Mouse (Mus musculus) limb, embryonic 10.5 days (tissue): ENCODE measurements around the gene Plppr3. TPM values are rescaled to one million over a fixed set of nuclear protein-coding genes. Genes with fewer than 3 reads are reported as not detected.

ENCODE experiments used
- DNase-seq: peaks from one replicate; pipeline ENCODE4 v3.0.0-alpha.2; 2017; ENCODE audit warnings: low spot score
- H3K27ac ChIP-seq: fragments of 300-500 bp; sonication (generic); 2 replicates; pipeline ENCODE4 v1.5.1; 2016; ENCODE audit warnings: mild to moderate bottlenecking
- H3K27me3 ChIP-seq: fragments of 300-500 bp; sonication (generic); 2 replicates; pipeline ENCODE4 v1.6.1; 2016; ENCODE audit warnings: low read depth, mild to moderate bottlenecking; ENCODE audit not compliant: poor library complexity, severe bottlenecking
- H3K36me3 ChIP-seq: fragments of 300-500 bp; sonication (generic); 2 replicates; pipeline ENCODE4 v1.6.1; 2016; ENCODE audit warnings: mild to moderate bottlenecking, moderate library complexity
- H3K4me1 ChIP-seq: fragments of 300-500 bp; sonication (generic); 2 replicates; pipeline ENCODE4 v1.6.1; 2016
- H3K4me3 ChIP-seq: fragments of 300-500 bp; sonication (generic); 2 replicates; pipeline ENCODE4 v1.5.1; 2016; ENCODE audit warnings: mild to moderate bottlenecking, moderate library complexity
- H3K9me3 ChIP-seq: fragments of 300-500 bp; sonication (generic); replicated peaks from 2 replicates; pipeline ENCODE4 v1.6.1; 2016; ENCODE audit warnings: mild to moderate bottlenecking
- WGBS: fragments of 180-500 bp; shearing (Covaris S2); methylation state at CpG from one replicate; pipeline ENCODE4 v1.1.7; 2016; 5-methylcytosine and 5-hydroxymethylcytosine counted together
- microRNA-seq: library from miRNA; unstranded; fragments of <30 nt; microRNA quantifications from one replicate; pipeline ENCODE4, GENCODE M21; 2017
- polyA plus RNA-seq: library from polyadenylated mRNA; unstranded; fragments of >200 nt; fragmentation: Nextera tagmentation; extraction: Ambion mirVana; gene quantifications from 2 replicates; pipeline ENCODE4 v1.2.1, GENCODE M21; 2016

The Plppr3 gene
- polyA plus RNA-seq, 1 experiment from 2014 or later = 140 TPM

DNA sequence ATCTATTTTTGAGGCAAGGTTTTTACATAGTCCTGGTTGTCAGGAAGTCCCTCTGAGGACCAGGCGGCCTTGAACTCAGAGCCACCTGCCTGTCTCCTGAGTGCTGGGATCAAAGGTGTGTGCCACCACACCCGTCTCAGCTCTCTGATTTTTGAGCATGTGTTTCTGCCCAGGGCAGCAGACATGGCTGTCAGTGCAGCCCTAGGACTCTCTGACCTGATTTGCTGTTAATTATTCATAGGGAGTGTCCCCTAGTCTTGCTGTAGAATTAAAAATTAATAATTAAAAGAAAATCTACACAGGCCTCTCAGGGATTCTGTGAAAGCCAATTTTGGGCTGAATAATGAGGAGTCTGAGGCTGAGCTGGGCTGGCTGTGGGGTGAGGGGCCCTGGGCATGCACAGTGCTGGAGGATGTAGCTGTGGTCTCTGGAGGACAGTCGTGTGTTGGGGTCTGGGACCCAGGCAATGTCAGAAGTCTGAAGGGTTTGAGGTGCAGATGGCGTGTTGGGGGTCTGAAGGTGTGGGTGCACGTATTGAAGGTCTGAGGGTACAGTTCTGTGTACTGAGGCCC lies 60.1 kb downstream of the Plppr3 start:
- no peak for DNase-seq
- Histone ChIP-seq H3K4me1 (no peaks in the 10 kb centered on the region), H3K9me3 (no peaks in the 10 kb centered on the region), H3K27ac (no peak overlapping the region), H3K4me3 (no peak overlapping the region), H3K36me3 (peaks cover 78% of the 10 kb centered on the region), H3K27me3 (no peaks in the 10 kb centered on the region)
- 86% methylated on average over 5 of the region's 5 CpGs for WGBS

DNA sequence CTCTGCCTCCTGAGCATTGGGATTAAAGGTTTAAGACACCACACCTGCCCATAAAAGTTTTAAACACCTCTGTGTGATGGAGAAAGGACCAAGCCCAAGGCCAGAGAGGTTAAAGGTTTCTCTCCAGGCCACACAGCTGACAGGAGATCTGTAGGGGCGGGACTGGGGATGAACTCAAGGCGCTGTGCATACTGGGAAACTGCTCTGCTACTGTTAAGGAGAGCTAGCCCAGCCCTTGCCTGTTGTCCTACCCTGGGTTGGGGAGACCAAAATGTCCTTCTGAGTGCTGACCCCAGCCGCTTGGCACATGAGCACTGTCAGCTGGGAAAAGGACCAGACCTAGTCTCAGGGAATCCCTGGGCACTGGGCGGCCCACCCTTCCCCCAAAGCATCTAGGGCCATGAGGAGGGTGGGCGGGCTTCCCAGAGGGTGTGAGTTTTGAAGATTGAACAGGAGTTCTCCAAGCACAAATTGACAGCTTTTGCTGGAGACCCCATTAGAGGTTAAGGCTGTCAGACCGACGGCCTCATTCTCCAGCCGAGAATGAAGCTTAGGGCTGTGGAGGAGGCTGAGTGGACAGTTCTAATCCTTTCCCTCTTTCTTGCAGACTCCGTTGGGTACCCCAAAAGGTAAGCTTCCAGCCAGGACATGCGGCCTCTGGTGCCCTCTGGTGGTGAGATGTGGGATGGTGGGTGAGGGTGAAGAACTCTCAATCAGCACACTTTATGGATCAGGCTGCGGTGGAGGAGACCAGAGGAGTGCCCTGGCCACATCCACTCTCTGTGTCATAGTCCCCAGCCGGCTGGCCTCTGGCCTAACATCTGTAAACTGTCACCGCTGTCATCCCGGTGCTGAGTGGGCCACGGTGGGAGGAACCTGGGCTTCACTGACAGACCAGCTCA lies 62.4 kb downstream of the Plppr3 start:
- WGBS = 32% methylated on average over 15 of the region's 15 CpGs
- Histone ChIP-seq H3K27me3 (no peaks in the 10 kb centered on the region), H3K4me3 (no peak overlapping the region), H3K36me3 (peaks cover 80% of the 10 kb centered on the region), H3K27ac (no peak overlapping the region; the same call in 1 of the 2 replicates), H3K4me1 (peaks cover 5% of the 10 kb centered on the region), H3K9me3 (no peaks in the 10 kb centered on the region)
- peak; percentile 92 for DNase-seq

Small RNA genes lying within 50 kb of the gene (microRNA-seq; reads per million reads assigned to microRNA genes)
- gene Mir6910 = 0.88 reads per million

Other genes starting within 250 kb of the Plppr3 start
- 7.8 and 8.6 TPM in 2 replicates for gene Shc2, start 236.7 kb downstream of the Plppr3 start, polyA plus RNA-seq
- gene Odf3l2, start 228.9 kb downstream of the Plppr3 start, polyA plus RNA-seq = not detected in 2 replicates
- gene Madcam1, start 210.1 kb downstream of the Plppr3 start, polyA plus RNA-seq = 3.7 and 6.4 TPM in 2 replicates
- gene Tpgs1, start 205.3 kb downstream of the Plppr3 start, polyA plus RNA-seq = 68.0 and 73.0 TPM in 2 replicates
- gene Cdc34, start 192.4 kb downstream of the Plppr3 start, polyA plus RNA-seq = 209 and 259 TPM in 2 replicates
- gene Gzmm, start 185.6 kb downstream of the Plppr3 start, polyA plus RNA-seq = 0.76 and 0.94 TPM in 2 replicates
- 642 and 664 TPM in 2 replicates for gene Bsg, start 170.1 kb downstream of the Plppr3 start, polyA plus RNA-seq
- 0.04 TPM in 1 of 2 replicates, not detected in the other for gene Hcn2, start 158.0 kb downstream of the Plppr3 start, polyA plus RNA-seq
- gene Polrmt, start 128.1 kb downstream of the Plppr3 start, polyA plus RNA-seq = 58.6 and 61.2 TPM in 2 replicates
- 0.28 and 0.65 TPM in 2 replicates for gene Fgf22, start 119.6 kb downstream of the Plppr3 start, polyA plus RNA-seq
- 141 and 151 TPM in 2 replicates for gene Rnf126, start 107.7 kb downstream of the Plppr3 start, polyA plus RNA-seq
- gene Fstl3, start 97.4 kb downstream of the Plppr3 start, polyA plus RNA-seq = 1.8 and 2.3 TPM in 2 replicates
- gene Prss57, start 83.7 kb downstream of the Plppr3 start, polyA plus RNA-seq = 0.19 TPM in 1 of 2 replicates, not detected in the other
- gene Palm, start 81.1 kb downstream of the Plppr3 start, polyA plus RNA-seq = 121 and 126 TPM in 2 replicates
- gene Misp, start 53.6 kb downstream of the Plppr3 start, polyA plus RNA-seq = 0.60 TPM in 1 of 2 replicates, not detected in the other
- gene Ptbp1, start 20.2 kb downstream of the Plppr3 start, polyA plus RNA-seq = 485 and 494 TPM in 2 replicates
- gene Prtn3, start 158 bp downstream of the Plppr3 start, polyA plus RNA-seq = 9.1 and 15.3 TPM in 2 replicates
- not detected in 2 replicates for gene Elane, start 11.6 kb upstream of the Plppr3 start, polyA plus RNA-seq
- gene Cfd, start 16.2 kb upstream of the Plppr3 start, polyA plus RNA-seq = not detected in 2 replicates
- gene Med16, start 34.3 kb upstream of the Plppr3 start, polyA plus RNA-seq = 63.6 and 67.1 TPM in 2 replicates
- gene Gm26602, start 36.2 kb upstream of the Plppr3 start, polyA plus RNA-seq = not detected in 2 replicates
- 0.31 and 0.49 TPM in 2 replicates for gene Kiss1r, start 42.3 kb upstream of the Plppr3 start, polyA plus RNA-seq
- 116 and 143 TPM in 2 replicates for gene R3hdm4, start 46.6 kb upstream of the Plppr3 start, polyA plus RNA-seq
- gene Arid3a, start 52.4 kb upstream of the Plppr3 start, polyA plus RNA-seq = 18.2 and 29.4 TPM in 2 replicates
- 174 and 201 TPM in 2 replicates for gene Wdr18, start 85.5 kb upstream of the Plppr3 start, polyA plus RNA-seq
- 0.28 and 0.40 TPM in 2 replicates for gene Grin3b, start 96.1 kb upstream of the Plppr3 start, polyA plus RNA-seq
- 14.9 and 16.4 TPM in 2 replicates for gene Tmem259, start 109.7 kb upstream of the Plppr3 start, polyA plus RNA-seq
- 261 and 301 TPM in 2 replicates for gene Cnn2, start 114.0 kb upstream of the Plppr3 start, polyA plus RNA-seq
- 2.0 and 2.3 TPM in 2 replicates for gene Abca7, start 121.9 kb upstream of the Plppr3 start, polyA plus RNA-seq
- 14.9 and 15.5 TPM in 2 replicates for gene Arhgap45, start 142.0 kb upstream of the Plppr3 start, polyA plus RNA-seq
- gene Polr2e, start 165.2 kb upstream of the Plppr3 start, polyA plus RNA-seq = 319 and 357 TPM in 2 replicates
- 589 and 631 TPM in 2 replicates for gene Gpx4, start 172.5 kb upstream of the Plppr3 start, polyA plus RNA-seq
- gene Sbno2, start 230.9 kb upstream of the Plppr3 start, polyA plus RNA-seq = 17.1 and 18.4 TPM in 2 replicates
- 16.1 and 17.0 TPM in 2 replicates for gene Stk11, start 241.2 kb upstream of the Plppr3 start, polyA plus RNA-seq